Mouse (Mus musculus) liver, postnatal 0 days (tissue): Measurements from ENCODE around the gene Ift57. TPM values are rescaled to one million over a fixed set of nuclear protein-coding genes. Genes with fewer than 3 reads are reported as not detected.

Experiments used
- ATAC-seq: fragments of 200-750 bp; cut with Nextera tagmentation; 2 replicates; pipeline ENCODE4 v1.8.0; 2017; ENCODE audit warnings: mild to moderate bottlenecking, moderate library complexity
- DNase-seq: peaks from one replicate; pipeline ENCODE4 v3.0.0-alpha.2; 2016
- H3K27ac ChIP-seq: fragments of 300-500 bp; sonication (generic); 2 replicates; pipeline ENCODE4 v1.5.1; 2014; ENCODE audit warnings: antibody characterized with exemption, moderate library complexity, mild to moderate bottlenecking, low read depth
- H3K27me3 ChIP-seq: fragments of 300-500 bp; sonication (generic); 2 replicates; pipeline ENCODE4 v1.6.1; 2014; ENCODE audit warnings: low read length, control low read depth, mixed read lengths; ENCODE audit not compliant: insufficient read depth
- H3K36me3 ChIP-seq: fragments of 300-500 bp; sonication (generic); replicated peaks from 2 replicates; pipeline ENCODE4 v1.6.1; 2014; ENCODE audit warnings: mild to moderate bottlenecking, control low read depth, low read length, moderate library complexity, mixed read lengths; ENCODE audit not compliant: insufficient read depth
- H3K4me1 ChIP-seq: fragments of 300-500 bp; sonication (generic); 2 replicates; pipeline ENCODE4 v1.6.1; 2014; ENCODE audit warnings: antibody characterized with exemption, mild to moderate bottlenecking, control low read depth; ENCODE audit not compliant: insufficient read depth
- H3K4me2 ChIP-seq: fragments of 300-500 bp; sonication (generic); 2 replicates; pipeline ENCODE4 v1.6.1; 2014; ENCODE audit warnings: low read depth, mild to moderate bottlenecking, low read length, moderate library complexity, mixed read lengths
- H3K4me3 ChIP-seq: fragments of 300-500 bp; sonication (generic); 2 replicates; pipeline ENCODE4 v1.5.1; 2014; ENCODE audit warnings: low read depth, low read length
- H3K9ac ChIP-seq: fragments of 300-500 bp; sonication (generic); replicated peaks from 2 replicates; pipeline ENCODE4 v1.6.1; 2014; ENCODE audit warnings: mild to moderate bottlenecking, moderate library complexity
- H3K9me3 ChIP-seq: fragments of 300-500 bp; sonication (generic); 2 replicates; pipeline ENCODE4 v1.6.1; 2016; ENCODE audit warnings: mild to moderate bottlenecking, control low read depth, low read length, mixed read lengths
- CTCF ChIP-seq: sonication (generic); IDR thresholded peaks from 2 replicates; pipeline ENCODE4 v1.5.1; 2016; ENCODE audit warnings: antibody characterized with exemption, low read depth
- EP300 ChIP-seq: IDR thresholded peaks from 2 replicates; pipeline ENCODE4 v1.6.1; 2016; ENCODE audit warnings: antibody characterized with exemption, low read depth, mild to moderate bottlenecking
- WGBS: fragments of 180-500 bp; shearing (Covaris S2); extraction: QIAGEN DNeasy Blood & Tissue Kit; methylation state at CpG from one replicate; pipeline ENCODE4 v1.1.7; 2014; ENCODE audit not compliant: insufficient replicate concordance; 5-methylcytosine and 5-hydroxymethylcytosine counted together
- polyA plus RNA-seq: library from polyadenylated mRNA; unstranded; fragments of >200 nt; fragmentation: Nextera tagmentation; extraction: Ambion mirVana; gene quantifications from 2 replicates; pipeline ENCODE4 v1.2.1, GENCODE M21; 2015

Gene Ift57
- 4.0 and 5.8 TPM in 2 replicates for polyA plus RNA-seq

DNA sequence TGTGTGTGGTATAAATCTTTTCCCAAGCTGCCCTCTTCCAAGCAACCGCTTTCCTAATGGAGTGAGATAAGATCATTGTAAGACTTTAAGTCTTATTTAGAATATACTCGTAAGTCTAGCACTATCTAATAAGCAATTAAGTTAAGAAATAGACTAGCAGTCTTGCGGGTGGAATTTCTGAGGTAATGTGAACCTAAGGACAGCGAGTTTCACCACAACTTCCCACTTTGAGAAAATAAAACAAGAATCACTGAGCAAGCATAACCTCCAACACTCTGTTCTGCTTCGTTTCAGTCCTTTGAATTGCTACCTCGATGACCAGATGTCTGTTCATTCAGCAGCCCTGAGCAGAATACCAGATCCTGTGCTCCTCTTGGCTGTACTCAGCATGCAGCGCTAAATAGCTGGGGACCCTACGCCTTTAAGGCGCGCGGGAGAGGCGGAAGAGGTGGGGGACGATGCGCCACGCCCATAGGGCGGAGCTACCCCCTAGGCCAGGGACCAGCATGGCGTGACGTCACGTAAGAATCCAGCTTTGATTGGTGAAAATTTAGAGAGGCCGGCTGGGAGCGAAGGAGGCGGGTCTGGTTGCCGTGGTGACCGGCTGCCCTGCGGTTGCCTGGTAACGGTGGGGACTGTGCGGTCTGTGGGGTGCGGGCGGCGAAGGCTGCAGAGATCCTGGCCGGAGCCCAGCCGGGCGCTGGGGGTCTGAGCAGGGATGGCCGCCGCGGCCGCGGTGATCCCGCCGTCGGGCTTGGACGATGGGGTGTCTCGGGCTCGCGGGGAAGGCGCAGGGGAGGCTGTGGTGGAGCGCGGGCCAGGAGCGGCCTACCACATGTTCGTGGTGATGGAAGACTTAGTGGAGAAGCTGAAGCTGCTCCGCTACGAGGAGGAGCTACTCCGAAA lies at the start of gene Ift57:
TSS of gene Ift57 (plus strand) at position 614 of the 906 bp plus-strand sequence.
- 2% methylated on average over 53 of the region's 53 CpGs for WGBS
- H3K4me1 ChIP-seq = peaks cover 9% of the 10 kb centered on the region
- H3K27me3 ChIP-seq = no peaks in the 10 kb centered on the region
- no peaks in the 10 kb centered on the region for H3K9me3 ChIP-seq
- H3K4me3 ChIP-seq = peak within 1 kb of the TSS; percentile 78
- ATAC-seq = peak; percentile 99
- peak within 1 kb of the TSS; percentile 90 for H3K4me2 ChIP-seq
- peak within 1 kb of the TSS; percentile 62 for H3K9ac ChIP-seq
- no peaks in the 10 kb centered on the region for H3K36me3 ChIP-seq
- TF ChIP-seq CTCF (no peak), EP300 (no peak)
- DNase-seq = peak; percentile 98
- peak within 1 kb of the TSS; percentile 69 for H3K27ac ChIP-seq

DNA sequence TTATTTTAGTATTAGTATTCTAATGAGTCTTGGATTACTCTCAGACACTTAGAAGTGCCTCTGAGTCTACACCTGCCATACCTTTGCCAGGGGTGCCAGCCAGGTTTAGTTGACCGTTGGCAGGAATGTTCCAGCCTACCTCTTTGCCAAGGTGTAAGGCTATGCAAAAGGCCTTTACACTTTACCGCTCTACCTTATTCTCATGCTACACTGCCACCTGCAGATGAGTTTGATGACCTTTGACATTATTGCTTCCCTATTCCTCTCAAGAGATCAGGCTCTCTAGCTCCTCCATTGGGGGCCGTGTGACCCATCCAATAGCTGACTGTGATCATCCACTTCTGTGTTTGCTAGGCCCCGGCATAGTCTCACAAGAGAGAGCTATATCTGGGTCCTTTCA lies 41.9 kb upstream of the Ift57 start:
- Histone ChIP-seq H3K4me2 (no peak overlapping the region), H3K27ac (no peak overlapping the region)
- 89% methylated on average over 4 of the region's 4 CpGs for WGBS

DNA sequence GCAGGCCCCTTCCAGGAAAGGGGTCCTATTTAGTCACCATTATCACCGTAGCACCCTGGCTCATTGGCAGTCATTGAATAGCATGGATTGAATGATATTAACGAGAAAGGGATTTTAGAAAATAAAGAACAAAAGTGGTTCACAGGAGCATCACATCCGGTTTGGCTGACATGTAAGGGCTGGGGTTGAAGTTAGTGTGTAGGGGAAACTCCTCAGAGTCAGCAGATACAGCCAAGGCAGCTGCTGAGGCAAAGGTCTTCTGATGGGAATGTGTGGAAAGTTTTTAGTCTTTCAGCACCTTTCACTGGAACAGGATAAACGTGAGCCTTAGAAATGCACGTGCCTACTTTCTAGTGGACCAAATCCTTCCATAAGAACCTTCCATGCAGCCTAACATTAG lies 41.0 kb upstream of the Ift57 start:
- DNase-seq = no peak
- H3K4me2 ChIP-seq = no peak overlapping the region
- no peaks in the 10 kb centered on the region for H3K9me3 ChIP-seq
- TF ChIP-seq CTCF = no peak
- TF ChIP-seq EP300 = no peak
- H3K4me3 ChIP-seq = no peak overlapping the region
- 70% methylated on average over 5 of the region's 5 CpGs for WGBS
- H3K4me1 ChIP-seq = no peaks in the 10 kb centered on the region
- no peak overlapping the region for H3K27ac ChIP-seq
- H3K27me3 ChIP-seq = no peaks in the 10 kb centered on the region
- no peak overlapping the region for H3K9ac ChIP-seq
- ATAC-seq = no peak
- no peaks in the 10 kb centered on the region for H3K36me3 ChIP-seq

More for the DNA sequence above, 41.9 kb upstream of the Ift57 start:
- Histone ChIP-seq H3K4me3 (no peak overlapping the region), H3K27me3 (no peaks in the 10 kb centered on the region), H3K9ac (no peak overlapping the region), H3K4me1 (no peaks in the 10 kb centered on the region), H3K36me3 (no peaks in the 10 kb centered on the region), H3K9me3 (no peaks in the 10 kb centered on the region)
- TF ChIP-seq CTCF (no peak), EP300 (no peak)
- DNase-seq (no peak), ATAC-seq (no peak)

DNA sequence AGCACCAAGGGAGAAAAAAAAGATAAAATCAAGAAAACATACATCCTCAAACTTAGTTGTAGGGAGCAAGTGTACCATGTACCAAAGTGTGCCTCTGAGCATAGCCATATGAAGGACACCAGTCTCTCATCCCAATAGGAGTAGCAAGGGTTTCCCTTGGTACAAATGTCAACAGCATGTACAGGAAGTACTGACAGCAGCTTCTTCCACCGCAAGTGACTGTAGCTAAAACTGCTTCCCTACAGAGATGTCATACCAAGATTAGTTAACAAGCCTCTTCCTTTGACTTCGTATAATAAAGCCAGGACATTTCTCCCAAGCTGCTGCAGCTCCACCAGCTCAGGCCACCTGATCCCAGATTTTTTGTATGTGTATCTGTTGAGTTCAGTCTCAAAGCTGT lies 39.9 kb upstream of the Ift57 start:
- Histone ChIP-seq H3K9me3 (no peaks in the 10 kb centered on the region), H3K4me3 (no peak overlapping the region), H3K4me2 (no peak overlapping the region), H3K27me3 (no peaks in the 10 kb centered on the region), H3K9ac (no peak overlapping the region), H3K36me3 (no peaks in the 10 kb centered on the region), H3K27ac (no peak overlapping the region), H3K4me1 (no peaks in the 10 kb centered on the region)
- DNase-seq (no peak), ATAC-seq (no peak)
- 22% methylated on average over 2 of the region's 2 CpGs for WGBS
- no peak for TF ChIP-seq CTCF
- TF ChIP-seq EP300 = no peak

DNA sequence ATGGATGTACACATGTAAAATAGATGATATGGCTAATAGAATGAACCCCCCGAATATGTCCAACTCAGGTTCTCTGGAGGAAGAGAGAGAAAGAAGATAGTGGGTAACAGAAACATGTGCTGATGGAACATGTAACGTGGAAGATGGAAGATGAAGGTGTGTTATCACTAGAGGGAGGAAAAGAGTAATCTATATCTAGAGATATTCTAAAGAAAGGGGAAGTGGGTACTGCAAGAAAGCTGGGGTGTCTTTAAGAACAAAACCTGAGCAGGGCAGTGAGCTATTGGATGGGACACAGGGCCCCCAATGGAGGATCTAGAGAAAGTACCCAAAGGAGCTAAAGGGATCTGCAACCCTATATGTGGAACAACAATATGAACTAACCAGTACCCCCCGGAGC lies 38.9 kb upstream of the Ift57 start:
- ATAC-seq (no peak), DNase-seq (no peak)
- WGBS = 72% methylated on average over 3 of the region's 3 CpGs
- Histone ChIP-seq H3K4me2 (no peak overlapping the region), H3K36me3 (no peaks in the 10 kb centered on the region), H3K27me3 (no peaks in the 10 kb centered on the region), H3K9me3 (no peaks in the 10 kb centered on the region), H3K4me1 (no peaks in the 10 kb centered on the region), H3K4me3 (no peak overlapping the region), H3K27ac (no peak overlapping the region), H3K9ac (no peak overlapping the region)
- TF ChIP-seq EP300 = no peak
- no peak for TF ChIP-seq CTCF

DNA sequence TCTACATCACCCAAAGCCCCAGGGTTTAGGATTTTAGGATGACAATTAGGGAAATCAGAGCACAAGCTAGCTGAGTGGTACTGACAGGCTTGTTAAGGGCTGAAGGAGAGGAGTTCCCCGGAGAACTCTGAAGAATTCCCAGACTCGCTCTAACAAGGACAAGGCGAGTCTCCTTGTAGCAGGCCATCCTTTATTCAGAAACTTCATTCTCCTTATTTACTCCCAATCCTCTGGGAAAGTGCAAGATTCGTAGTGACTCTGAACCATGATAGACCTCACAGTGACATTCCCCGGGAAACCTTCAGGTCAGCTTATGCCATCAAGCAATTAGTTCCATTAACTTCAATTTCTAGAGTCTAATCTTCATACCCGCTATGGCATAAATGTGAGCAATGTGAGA lies 36.8 kb upstream of the Ift57 start:
- Histone ChIP-seq H3K4me3 (no peak overlapping the region), H3K9ac (no peak overlapping the region), H3K27me3 (no peaks in the 10 kb centered on the region), H3K4me1 (no peaks in the 10 kb centered on the region), H3K36me3 (no peaks in the 10 kb centered on the region), H3K27ac (no peak overlapping the region), H3K9me3 (no peaks in the 10 kb centered on the region), H3K4me2 (no peak overlapping the region)
- 84% methylated on average over 6 of the region's 6 CpGs for WGBS
- no peak for TF ChIP-seq EP300
- TF ChIP-seq CTCF = no peak
- ATAC-seq (no peak), DNase-seq (no peak)
